Mouse (Mus musculus) stomach, embryonic 14.5 days (tissue): ENCODE data around the gene Nsmce4a. TPM values are rescaled to one million over a fixed set of nuclear protein-coding genes. Genes with fewer than 3 reads are reported as not detected.
"Not testable (repeated sequence)": the region's sequence is repeated elsewhere in the genome, so short reads cannot be mapped to it uniquely, and the experiment has no call there.

Experiments used
- ATAC-seq: fragments of 200-750 bp; cut with Nextera tagmentation; 2 replicates; pipeline ENCODE4 v1.8.0; 2017; ENCODE audit warnings: low read depth, moderate TSS enrichment; ENCODE audit not compliant: insufficient number of reproducible peaks, insufficient read depth, low FRiP score
- H3K27ac ChIP-seq: fragments of 300-500 bp; sonication (generic); 2 replicates; pipeline ENCODE4 v1.5.1; 2014; ENCODE audit warnings: mild to moderate bottlenecking, low read length, moderate library complexity, mixed read lengths
- H3K27me3 ChIP-seq: fragments of 300-500 bp; sonication (generic); 2 replicates; pipeline ENCODE4 v1.6.1; 2014; ENCODE audit warnings: low read length, control low read depth, mixed read lengths; ENCODE audit not compliant: control insufficient read depth, insufficient read depth
- H3K36me3 ChIP-seq: fragments of 300-500 bp; sonication (generic); 2 replicates; pipeline ENCODE4 v1.6.1; 2014; ENCODE audit warnings: mild to moderate bottlenecking, control low read depth, low read length, moderate library complexity, mixed read lengths; ENCODE audit not compliant: control insufficient read depth, insufficient read depth
- H3K4me1 ChIP-seq: fragments of 300-500 bp; sonication (generic); 2 replicates; pipeline ENCODE4 v1.6.1; 2014; ENCODE audit warnings: low read length, control low read depth, mixed read lengths; ENCODE audit not compliant: control insufficient read depth, insufficient read depth
- H3K4me2 ChIP-seq: fragments of 300-500 bp; sonication (generic); replicated peaks from 2 replicates; pipeline ENCODE4 v1.6.1; 2014; ENCODE audit warnings: low read depth, low read length, control low read depth
- H3K4me3 ChIP-seq: fragments of 300-500 bp; sonication (generic); 2 replicates; pipeline ENCODE4 v1.5.1; 2014; ENCODE audit warnings: low read depth, low read length, control low read depth
- H3K9ac ChIP-seq: fragments of 300-500 bp; sonication (generic); replicated peaks from 2 replicates; pipeline ENCODE4 v1.6.1; 2014; ENCODE audit warnings: low read depth, mild to moderate bottlenecking, control low read depth, low read length, moderate library complexity, mixed read lengths
- H3K9me3 ChIP-seq: fragments of 300-500 bp; sonication (generic); 2 replicates; pipeline ENCODE4 v1.6.1; 2016; ENCODE audit warnings: low read depth, low read length, control low read depth; ENCODE audit not compliant: control insufficient read depth
- WGBS: fragments of 180-500 bp; shearing (Covaris S2); extraction: QIAGEN DNeasy Blood & Tissue Kit; methylation state at CpG from one replicate; pipeline ENCODE4 v1.1.7; 2014; 5-methylcytosine and 5-hydroxymethylcytosine counted together
- polyA plus RNA-seq: library from polyadenylated mRNA; unstranded; fragments of >200 nt; fragmentation: Nextera tagmentation; extraction: Ambion mirVana; gene quantifications from 2 replicates; pipeline ENCODE4 v1.2.1, GENCODE M21; 2014

Gene Nsmce4a
- polyA plus RNA-seq, 1 experiment from 2014 or later, result 173 TPM

DNA sequence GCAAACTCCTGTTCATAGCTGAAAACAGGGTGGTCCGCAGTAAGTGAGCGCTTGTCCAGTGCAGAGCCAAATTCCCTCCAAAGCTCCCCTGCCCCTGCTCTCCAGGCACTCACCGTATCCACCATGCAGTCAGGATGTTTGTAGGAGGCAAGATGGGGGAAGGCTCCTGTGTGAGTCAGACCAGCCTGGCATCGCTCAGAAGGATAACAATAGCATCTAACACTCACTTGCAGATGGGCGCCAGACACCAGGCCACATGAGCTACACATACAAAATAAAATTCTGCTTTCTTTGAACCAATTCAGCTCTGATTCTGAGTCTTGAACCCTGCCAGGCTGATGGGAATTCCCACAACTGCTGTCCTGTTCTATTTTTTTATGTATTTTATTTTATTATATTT, 30.6 kb upstream of the Nsmce4a start:
- H3K27me3 ChIP-seq, result no peaks in the 10 kb centered on the region
- no peak overlapping the region for H3K9ac ChIP-seq
- no peak overlapping the region for H3K4me3 ChIP-seq
- no peaks in the 10 kb centered on the region for H3K36me3 ChIP-seq
- H3K4me1 ChIP-seq, result no peaks in the 10 kb centered on the region
- H3K9me3 ChIP-seq, result no peaks in the 10 kb centered on the region
- H3K27ac ChIP-seq, result no peak overlapping the region
- 84% methylated on average over 5 of the region's 5 CpGs for WGBS
- H3K4me2 ChIP-seq, result no peak overlapping the region
- ATAC-seq, result no peak

- no peak overlapping the region for H3K9ac ChIP-seq
- no peak overlapping the region for H3K4me3 ChIP-seq
- no peaks in the 10 kb centered on the region for H3K9me3 ChIP-seq
- H3K27ac ChIP-seq, result no peak overlapping the region
- ATAC-seq, result no peak
- no peaks in the 10 kb centered on the region for H3K4me1 ChIP-seq
- H3K27me3 ChIP-seq, result no peaks in the 10 kb centered on the region
- H3K4me2 ChIP-seq, result no peak overlapping the region
- no peaks in the 10 kb centered on the region for H3K36me3 ChIP-seq
- 77% methylated on average over 1 of the region's 1 CpGs for WGBS
Observed at GRCm38 (mm10) chr7:130602804-130603203, 29.9 kb upstream of the Nsmce4a start.

DNA sequence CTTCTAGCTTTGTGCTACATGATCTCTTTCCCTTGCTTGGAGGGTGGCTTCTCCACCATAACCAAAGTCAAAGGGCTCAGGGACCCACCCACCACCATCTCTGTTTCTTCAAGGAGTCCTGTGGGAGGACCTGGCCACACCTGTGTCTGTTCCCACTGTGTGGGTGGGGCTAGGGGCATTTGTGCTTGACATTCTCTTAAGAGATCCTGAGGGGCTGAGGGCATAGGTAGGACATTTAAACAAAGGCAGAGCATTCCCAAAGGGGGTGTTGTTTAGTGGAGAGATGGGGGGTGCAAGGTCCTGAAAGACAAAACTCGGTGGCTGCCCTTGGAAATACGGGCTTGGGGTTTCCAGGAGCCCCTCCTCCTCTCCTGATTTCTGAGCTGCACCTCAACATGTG, 27.6 kb upstream of the Nsmce4a start:
- Histone ChIP-seq H3K4me3 (no peak overlapping the region), H3K36me3 (no peaks in the 10 kb centered on the region), H3K4me2 (no peak overlapping the region), H3K9ac (no peak overlapping the region), H3K27ac (no peak overlapping the region), H3K9me3 (no peaks in the 10 kb centered on the region), H3K4me1 (0 out of 2 replicates have a peak, but pooled peaks cover 3% of the 10 kb centered on the region), H3K27me3 (no peaks in the 10 kb centered on the region)
- ATAC-seq, result no peak
- WGBS, result 60% methylated on average over 2 of the region's 2 CpGs

GRCm38 (mm10) chr7:130600074-130600473, 27.2 kb upstream of the Nsmce4a start:
- H3K4me2 ChIP-seq, result no peak overlapping the region
- no peak overlapping the region for H3K9ac ChIP-seq
- H3K27ac ChIP-seq, result no peak overlapping the region
- H3K4me3 ChIP-seq, result no peak overlapping the region
- no peaks in the 10 kb centered on the region for H3K9me3 ChIP-seq
- H3K4me1 ChIP-seq, result 0 out of 2 replicates have a peak, but pooled peaks cover 3% of the 10 kb centered on the region
- H3K36me3 ChIP-seq, result no peaks in the 10 kb centered on the region
- no peaks in the 10 kb centered on the region for H3K27me3 ChIP-seq
- ATAC-seq, result no peak
- 83% methylated on average over 3 of the region's 3 CpGs for WGBS

DNA sequence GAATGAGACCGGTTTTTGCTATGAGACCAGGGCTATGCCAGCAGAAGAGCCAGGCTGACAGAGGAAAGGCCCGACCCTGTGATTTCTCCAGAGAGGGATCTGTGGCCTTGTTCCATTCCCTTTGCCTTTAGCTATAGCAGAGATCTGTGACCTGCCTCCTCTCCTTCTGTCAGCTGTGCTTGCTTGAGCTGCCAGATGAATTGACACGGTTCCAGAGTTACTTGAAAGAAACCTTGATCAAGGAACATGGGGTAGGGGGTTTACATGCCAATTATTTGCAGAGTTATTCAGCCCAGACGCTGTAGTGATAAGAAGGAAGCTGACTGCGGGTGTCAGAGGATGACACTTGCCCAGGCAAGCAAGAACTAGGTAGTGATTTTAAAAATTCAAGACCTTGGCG, 24.6 kb upstream of the Nsmce4a start:
- WGBS, result 72% methylated on average over 6 of the region's 6 CpGs

GRCm38 (mm10) chr7:130596079-130596855, 23.3 kb upstream of the Nsmce4a start:
- 28% methylated on average over 9 of the region's 19 CpGs for WGBS
- not testable (repeated sequence) for H3K9me3 ChIP-seq, H3K4me2 ChIP-seq, H3K27ac ChIP-seq, H3K4me3 ChIP-seq, H3K36me3 ChIP-seq, H3K4me1 ChIP-seq, H3K27me3 ChIP-seq, H3K9ac ChIP-seq, ATAC-seq

More for the DNA sequence above, 24.6 kb upstream of the Nsmce4a start:
- Histone ChIP-seq H3K4me2 (no peak overlapping the region), H3K9ac (no peak overlapping the region), H3K27me3 (no peaks in the 10 kb centered on the region), H3K4me1 (0 out of 2 replicates have a peak, but pooled peaks cover 3% of the 10 kb centered on the region), H3K36me3 (no peaks in the 10 kb centered on the region), H3K9me3 (no peaks in the 10 kb centered on the region), H3K27ac (no peak overlapping the region), H3K4me3 (no peak overlapping the region)
- ATAC-seq, result no peak

GRCm38 (mm10) chr7:130593375-130594239, 20.7 kb upstream of the Nsmce4a start:
- H3K27ac ChIP-seq, H3K9ac ChIP-seq: not testable (repeated sequence)

DNA sequence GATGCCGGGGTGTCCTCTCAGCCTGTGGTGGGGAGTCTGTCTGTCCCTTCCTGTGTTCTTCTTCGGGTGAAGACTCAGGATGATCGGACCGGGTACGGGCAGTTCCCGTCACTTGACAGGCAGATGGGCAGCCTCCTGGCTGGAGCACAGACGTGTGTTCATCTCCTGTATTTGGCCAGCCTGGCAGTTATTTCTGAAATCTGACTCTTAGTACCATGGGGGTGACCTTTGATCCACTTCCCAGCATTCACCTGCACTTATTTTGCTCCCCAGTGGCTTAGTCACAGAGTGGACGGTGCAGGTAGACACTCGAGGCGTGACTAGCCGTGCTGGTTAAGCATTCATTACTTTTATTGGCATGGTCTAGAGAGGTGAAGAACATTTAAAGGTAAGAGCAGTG, 20.1 kb upstream of the Nsmce4a start:
- H3K9me3 ChIP-seq, ATAC-seq, H3K27ac ChIP-seq, H3K27me3 ChIP-seq, H3K4me3 ChIP-seq, H3K9ac ChIP-seq, H3K4me1 ChIP-seq, H3K36me3 ChIP-seq, H3K4me2 ChIP-seq: not testable (repeated sequence)
- WGBS, result no CpG with 5 or more reads among the region's 11 CpGs

More at GRCm38 (mm10) chr7:130593375-130594239, 20.7 kb upstream of the Nsmce4a start:
- not testable (repeated sequence) for H3K4me2 ChIP-seq, H3K4me3 ChIP-seq, H3K27me3 ChIP-seq, ATAC-seq, H3K4me1 ChIP-seq, H3K36me3 ChIP-seq, H3K9me3 ChIP-seq
- WGBS, result 68% methylated on average over 6 of the region's 11 CpGs
